Mouse (Mus musculus) ES-Bruce4 (cell line): ENCODE measurements around the gene Blm. TPM values are rescaled to one million over a fixed set of nuclear protein-coding genes. Genes with fewer than 3 reads are reported as not detected.
A peak's percentile ranks its signal among the peaks of the same experiment; 100 is the strongest.

Source experiments
- H3K27ac ChIP-seq: 2 replicates; pipeline ENCODE4 v1.5.1; 2012; ENCODE audit warnings: low read length, inconsistent platforms; ENCODE audit not compliant: insufficient read depth
- H3K27me3 ChIP-seq: 2 replicates; pipeline ENCODE4 v1.6.1; 2012; ENCODE audit warnings: mild to moderate bottlenecking, low read length, inconsistent platforms; ENCODE audit not compliant: control insufficient read depth, poor library complexity, insufficient read depth, severe bottlenecking
- H3K36me3 ChIP-seq: 2 replicates; pipeline ENCODE4 v1.6.1; 2012; ENCODE audit warnings: inconsistent platforms, mild to moderate bottlenecking, low read length, moderate library complexity; ENCODE audit not compliant: control insufficient read depth, poor library complexity, insufficient read depth, severe bottlenecking
- H3K4me1 ChIP-seq: one replicate; pipeline ENCODE4 v1.8.1; 2011; ENCODE audit warnings: low read length; ENCODE audit not compliant: control insufficient read depth, insufficient read depth
- H3K4me3 ChIP-seq: 2 replicates; pipeline ENCODE4 v1.5.1; 2011; ENCODE audit warnings: low read depth, mild to moderate bottlenecking, low read length
- H3K9ac ChIP-seq: 2 replicates; pipeline ENCODE4 v1.6.1; 2012; ENCODE audit warnings: low read depth, mild to moderate bottlenecking, inconsistent platforms; ENCODE audit not compliant: poor library complexity, severe bottlenecking
- H3K9me3 ChIP-seq: replicated peaks from 2 replicates; pipeline ENCODE4 v1.6.1; 2012; ENCODE audit warnings: mild to moderate bottlenecking, low read length, inconsistent platforms; ENCODE audit not compliant: control insufficient read depth, poor library complexity, insufficient read depth, severe bottlenecking
- CTCF ChIP-seq: IDR thresholded peaks from one replicate; pipeline ENCODE4 v1.8.1; 2011; ENCODE audit warnings: low read depth, low read length
- EP300 ChIP-seq: IDR thresholded peaks from 2 replicates; pipeline ENCODE4 v1.6.1; 2011; ENCODE audit warnings: low read depth, low read length; ENCODE audit not compliant: insufficient read depth
- POLR2A ChIP-seq: IDR thresholded peaks from one replicate; pipeline ENCODE4 v1.8.1; 2011; ENCODE audit warnings: low read length; ENCODE audit not compliant: insufficient read depth
- polyA plus RNA-seq: library from polyadenylated mRNA; stranded (reverse); fragments of >200 nt; gene quantifications from 2 replicates; pipeline ENCODE4 v1.2.4, GENCODE M21; 2011; ENCODE audit warnings: low read depth; ENCODE audit not compliant: missing spikeins, insufficient read depth, insufficient read length

Gene Blm
- polyA plus RNA-seq = 107 and 139 TPM in 2 replicates

- Histone ChIP-seq H3K4me1 (peaks cover 4% of the 10 kb centered on the region), H3K4me3 (peak within 1 kb of the TSS; percentile 96), H3K27ac (peak within 1 kb of the TSS; percentile 37), H3K27me3 (no peaks in the 10 kb centered on the region), H3K9ac (peak within 1 kb of the TSS; percentile 84), H3K9me3 (no peaks in the 10 kb centered on the region), H3K36me3 (no peaks in the 10 kb centered on the region)
- TF ChIP-seq EP300 (no peak), POLR2A (no peak), CTCF (no peak)
These were observed at the start of gene Blm for GRCm38 (mm10) chr7:80535009-80535744. Blm (minus strand) TSS chr7:80535119.

GRCm38 (mm10) chr7:80583981-80584380, 49.1 kb upstream of the Blm start:
- Histone ChIP-seq H3K36me3 (no peaks in the 10 kb centered on the region), H3K27me3 (no peaks in the 10 kb centered on the region), H3K9ac (no peak overlapping the region), H3K27ac (no peak overlapping the region), H3K9me3 (no peaks in the 10 kb centered on the region), H3K4me3 (no peak overlapping the region), H3K4me1 (peaks cover 2% of the 10 kb centered on the region)
- TF ChIP-seq CTCF (peak; percentile 25), EP300 (no peak), POLR2A (no peak)

DNA sequence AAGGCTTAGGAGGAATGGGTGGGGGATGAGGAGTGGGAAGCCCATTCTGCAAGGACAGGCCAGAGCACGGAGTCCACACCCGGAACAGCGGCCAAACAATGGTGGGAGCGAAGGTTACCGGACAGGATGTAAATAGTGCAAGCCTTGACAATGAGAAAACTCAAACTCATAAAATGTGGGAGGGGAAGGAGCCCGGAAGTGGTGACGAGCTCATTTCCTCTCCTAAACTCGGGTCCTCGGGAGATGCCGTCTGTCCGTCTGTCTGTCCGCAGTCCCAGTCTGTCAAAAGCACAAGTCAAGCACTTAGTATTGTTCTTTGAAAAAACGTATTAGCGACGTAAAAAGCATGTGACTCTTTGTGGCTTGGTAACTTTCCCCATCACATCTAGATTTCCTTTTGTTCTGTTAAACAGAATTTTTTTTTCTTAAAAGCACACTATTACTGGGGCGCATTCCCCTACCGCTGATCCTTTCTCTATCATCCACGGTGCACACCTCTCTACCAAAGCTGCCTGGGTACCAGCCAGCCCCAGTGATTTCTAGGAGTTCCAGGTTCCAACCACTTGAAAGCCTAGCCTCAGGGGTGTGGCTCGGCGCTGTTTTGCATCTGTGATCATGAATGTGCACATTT, 48.0 kb upstream of the Blm start:
- H3K4me3 ChIP-seq = no peak overlapping the region
- TF ChIP-seq EP300 (0 out of 2 replicates have a peak, but pooled peaks have one; percentile 11), POLR2A (no peak)
- H3K27ac ChIP-seq = no peak overlapping the region
- no peaks in the 10 kb centered on the region for H3K36me3 ChIP-seq
- H3K27me3 ChIP-seq = no peaks in the 10 kb centered on the region
- no peaks in the 10 kb centered on the region for H3K9me3 ChIP-seq
- no peak overlapping the region for H3K9ac ChIP-seq
- peaks cover 2% of the 10 kb centered on the region for H3K4me1 ChIP-seq

DNA sequence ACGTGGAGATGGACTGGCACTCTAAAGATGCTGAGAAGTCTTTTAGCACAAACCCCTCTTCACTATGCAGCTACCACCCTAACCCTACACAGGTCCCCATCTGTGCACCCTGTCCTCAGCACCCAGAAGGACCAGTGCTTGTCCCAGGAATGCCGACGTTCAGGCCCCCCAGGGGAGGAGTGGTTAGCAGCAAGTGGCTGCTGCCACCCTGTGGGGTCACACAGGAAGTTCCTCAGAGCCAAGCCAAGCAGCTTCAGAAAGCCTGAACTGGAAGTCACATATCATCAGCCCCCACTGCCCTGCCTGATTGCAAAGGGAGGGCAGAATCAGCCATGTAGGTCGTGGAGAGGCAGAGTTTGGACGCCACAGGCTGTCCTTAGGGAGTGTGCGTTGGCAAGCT, 45.4 kb upstream of the Blm start:
- Histone ChIP-seq H3K27me3 (no peaks in the 10 kb centered on the region), H3K4me1 (peaks cover 4% of the 10 kb centered on the region), H3K27ac (no peak overlapping the region), H3K4me3 (no peak overlapping the region), H3K36me3 (no peaks in the 10 kb centered on the region), H3K9ac (no peak overlapping the region), H3K9me3 (no peaks in the 10 kb centered on the region)
- TF ChIP-seq POLR2A (no peak), CTCF (peak; percentile 70), EP300 (no peak)

DNA sequence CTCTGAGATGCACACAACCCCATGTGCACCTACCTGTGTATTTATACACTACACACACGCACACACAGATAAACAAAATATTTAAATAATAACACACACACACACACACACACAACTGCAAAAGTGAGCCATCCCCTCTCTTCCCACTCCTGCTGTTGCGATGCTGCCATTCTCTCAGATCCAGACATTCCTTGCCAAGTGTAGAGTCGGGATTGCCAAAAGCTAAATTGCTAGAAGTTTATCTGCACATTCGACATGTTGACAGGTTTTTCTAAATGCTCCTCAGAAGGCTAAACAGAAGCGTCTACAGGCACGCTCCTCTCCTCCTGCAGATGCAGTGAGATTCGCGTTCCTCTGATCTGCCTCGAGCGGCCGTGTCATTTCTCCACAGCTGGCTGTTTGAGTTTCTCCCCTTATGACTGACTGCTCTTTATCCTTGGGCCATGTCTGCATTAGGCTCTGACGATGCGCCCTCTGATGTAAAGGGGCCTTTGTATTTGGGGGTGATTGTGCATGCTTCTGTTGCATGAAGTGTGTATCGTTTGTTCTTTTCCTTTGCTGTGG, 42.6 kb upstream of the Blm start:
- Histone ChIP-seq H3K27ac (no peak overlapping the region), H3K9ac (no peak overlapping the region), H3K36me3 (no peaks in the 10 kb centered on the region), H3K4me1 (peaks cover 2% of the 10 kb centered on the region), H3K27me3 (no peaks in the 10 kb centered on the region), H3K4me3 (no peak overlapping the region), H3K9me3 (no peaks in the 10 kb centered on the region)
- no peak for TF ChIP-seq EP300
- no peak for TF ChIP-seq POLR2A
- TF ChIP-seq CTCF = no peak

- TF ChIP-seq EP300 (no peak), POLR2A (no peak), CTCF (no peak)
- peaks cover 2% of the 10 kb centered on the region for H3K4me1 ChIP-seq
These were observed 41.7 kb upstream of the Blm start for GRCm38 (mm10) chr7:80576626-80577025.

More at GRCm38 (mm10) chr7:80576626-80577025, 41.7 kb upstream of the Blm start:
- H3K9ac ChIP-seq = no peak overlapping the region
- H3K9me3 ChIP-seq = no peaks in the 10 kb centered on the region
- no peak overlapping the region for H3K4me3 ChIP-seq
- no peak overlapping the region for H3K27ac ChIP-seq
- no peaks in the 10 kb centered on the region for H3K27me3 ChIP-seq
- H3K36me3 ChIP-seq = no peaks in the 10 kb centered on the region
